Mouse (Mus musculus): ENCODE results near the gene Gltpd2. TPM values are rescaled to one million over a fixed set of nuclear protein-coding genes. Genes with fewer than 3 reads are reported as not detected.
"Not testable (repeated sequence)": the region's sequence is repeated elsewhere in the genome, so short reads cannot be mapped to it uniquely, and the experiment has no call there.

Gltpd2 gene
- 15.3 and 17.5 TPM in 2 replicates for polyA plus RNA-seq (2016; fragmentation: Nextera tagmentation; extraction: Ambion mirVana)

- H3K27ac ChIP-seq, result peak within 1 kb of the TSS; percentile 69
- ATAC-seq, result 0 out of 2 replicates have a peak, but pooled peaks have one; percentile 28
- 61% methylated on average over 10 of the region's 10 CpGs for WGBS (ENCODE audit: insufficient replicate concordance)
Observed at GRCm38 (mm10) chr11:70518923-70519322, at the start of gene Gltpd2. Gltpd2 (plus strand) TSS chr11:70519196.

GRCm38 (mm10) chr11:70469764-70470163, 49.2 kb upstream of the Gltpd2 start:
- Histone ChIP-seq H3K36me3 (no peaks in the 10 kb centered on the region), H3K27me3 (replicated peaks) (peaks cover 33% of the 10 kb centered on the region), H3K9ac (no peak overlapping the region), H3K27ac (no peak overlapping the region), H3K4me3 (no peak overlapping the region), H3K4me1 (peaks cover 11% of the 10 kb centered on the region), H3K9me3 (replicated peaks) (no peaks in the 10 kb centered on the region), H3K4me2 (no peak overlapping the region)
- WGBS (ENCODE audit: insufficient replicate concordance), result 61% methylated on average over 3 of the region's 3 CpGs
- ATAC-seq, result no peak

More at GRCm38 (mm10) chr11:70518923-70519322, at the start of gene Gltpd2:
- Histone ChIP-seq H3K4me2 (peak within 1 kb of the TSS; percentile 56), H3K4me1 (peaks cover 32% of the 10 kb centered on the region), H3K36me3 (no peaks in the 10 kb centered on the region), H3K4me3 (peak within 1 kb of the TSS; percentile 41), H3K9ac (peak within 1 kb of the TSS; percentile 36), H3K27me3 (replicated peaks) (peaks cover 28% of the 10 kb centered on the region), H3K9me3 (replicated peaks) (no peaks in the 10 kb centered on the region)

- no peak overlapping the region for H3K4me2 ChIP-seq
- H3K4me3 ChIP-seq, result no peak overlapping the region
- H3K27me3 ChIP-seq (replicated peaks), result 0 out of 2 replicates have a peak, but pooled peaks cover 6% of the 10 kb centered on the region
- H3K9ac ChIP-seq, result no peak overlapping the region
- H3K4me1 ChIP-seq, result peaks cover 5% of the 10 kb centered on the region
- H3K9me3 ChIP-seq (replicated peaks), result no peaks in the 10 kb centered on the region
- ATAC-seq, result no peak
- no peak overlapping the region for H3K27ac ChIP-seq
- H3K36me3 ChIP-seq, result no peaks in the 10 kb centered on the region
Observed at GRCm38 (mm10) chr11:70472716-70473115, 46.3 kb upstream of the Gltpd2 start.

GRCm38 (mm10) chr11:70473291-70473690, 45.7 kb upstream of the Gltpd2 start:
- not testable (repeated sequence) for ATAC-seq; H3K9me3 ChIP-seq (replicated peaks); H3K9ac ChIP-seq; H3K4me3 ChIP-seq; H3K36me3 ChIP-seq; H3K27me3 ChIP-seq (replicated peaks); H3K4me2 ChIP-seq; H3K4me1 ChIP-seq
- H3K27ac ChIP-seq, result 0 out of 2 replicates have a peak overlapping the region, but pooled peaks have one; percentile 2
- 72% methylated on average over 5 of the region's 5 CpGs for WGBS (ENCODE audit: insufficient replicate concordance)

GRCm38 (mm10) chr11:70474872-70475534, 44.0 kb upstream of the Gltpd2 start:
- Histone ChIP-seq H3K4me2 (no peak overlapping the region), H3K9ac (no peak overlapping the region), H3K4me3 (no peak overlapping the region), H3K4me1 (peaks cover 5% of the 10 kb centered on the region; the same call in 1 of the 2 replicates), H3K36me3 (no peaks in the 10 kb centered on the region), H3K9me3 (replicated peaks) (no peaks in the 10 kb centered on the region), H3K27me3 (replicated peaks) (no peaks in the 10 kb centered on the region; the same call in 1 of the 2 replicates), H3K27ac (no peak overlapping the region)
- WGBS (ENCODE audit: insufficient replicate concordance), result 70% methylated on average over 12 of the region's 12 CpGs
- ATAC-seq, result no peak

- Histone ChIP-seq H3K4me3 (no peak overlapping the region), H3K4me2 (no peak overlapping the region), H3K27me3 (replicated peaks) (0 out of 2 replicates have a peak, but pooled peaks cover 5% of the 10 kb centered on the region), H3K9ac (no peak overlapping the region), H3K27ac (no peak overlapping the region), H3K9me3 (replicated peaks) (no peaks in the 10 kb centered on the region), H3K36me3 (no peaks in the 10 kb centered on the region), H3K4me1 (no peaks in the 10 kb centered on the region)
- WGBS (ENCODE audit: insufficient replicate concordance), result 39% methylated on average over 2 of the region's 2 CpGs
- no peak for ATAC-seq
Observed at GRCm38 (mm10) chr11:70485498-70485897, 33.5 kb upstream of the Gltpd2 start.

GRCm38 (mm10) chr11:70487816-70488215, 31.2 kb upstream of the Gltpd2 start:
- H3K27ac ChIP-seq, result no peak overlapping the region
- no peak overlapping the region for H3K4me3 ChIP-seq
- H3K4me2 ChIP-seq, result no peak overlapping the region
- H3K36me3 ChIP-seq, result no peaks in the 10 kb centered on the region
- H3K9me3 ChIP-seq (replicated peaks), result no peaks in the 10 kb centered on the region
- no peak overlapping the region for H3K9ac ChIP-seq
- H3K27me3 ChIP-seq (replicated peaks), result peaks cover 5% of the 10 kb centered on the region; the same call in 1 of the 2 replicates
- ATAC-seq, result no peak
- 33% methylated on average over 4 of the region's 4 CpGs for WGBS (ENCODE audit: insufficient replicate concordance)
- no peaks in the 10 kb centered on the region for H3K4me1 ChIP-seq

GRCm38 (mm10) chr11:70489138-70489537, 29.9 kb upstream of the Gltpd2 start:
- no peak for ATAC-seq
- Histone ChIP-seq H3K27me3 (replicated peaks) (peaks cover 5% of the 10 kb centered on the region; the same call in 1 of the 2 replicates), H3K4me1 (no peaks in the 10 kb centered on the region), H3K36me3 (no peaks in the 10 kb centered on the region), H3K4me3 (no peak overlapping the region), H3K9me3 (replicated peaks) (no peaks in the 10 kb centered on the region), H3K4me2 (no peak overlapping the region), H3K27ac (no peak overlapping the region), H3K9ac (no peak overlapping the region)
- WGBS (ENCODE audit: insufficient replicate concordance), result 70% methylated on average over 3 of the region's 3 CpGs

GRCm38 (mm10) chr11:70489684-70490083, 29.3 kb upstream of the Gltpd2 start:
- Histone ChIP-seq H3K27me3 (replicated peaks) (peaks cover 5% of the 10 kb centered on the region; the same call in 1 of the 2 replicates), H3K36me3 (no peaks in the 10 kb centered on the region), H3K4me3 (no peak overlapping the region), H3K9me3 (replicated peaks) (no peaks in the 10 kb centered on the region), H3K9ac (no peak overlapping the region), H3K4me1 (no peaks in the 10 kb centered on the region), H3K4me2 (no peak overlapping the region), H3K27ac (no peak overlapping the region)
- WGBS (ENCODE audit: insufficient replicate concordance), result 16% methylated on average over 6 of the region's 6 CpGs
- ATAC-seq, result no peak

GRCm38 (mm10) chr11:70499566-70500475, 19.2 kb upstream of the Gltpd2 start:
- Histone ChIP-seq H3K27ac (no peak overlapping the region), H3K36me3 (no peaks in the 10 kb centered on the region), H3K4me2 (no peak overlapping the region), H3K9ac (no peak overlapping the region), H3K27me3 (replicated peaks) (peaks cover 16% of the 10 kb centered on the region; the same call in 1 of the 2 replicates), H3K9me3 (replicated peaks) (no peaks in the 10 kb centered on the region), H3K4me1 (peaks cover 4% of the 10 kb centered on the region), H3K4me3 (no peak overlapping the region)
- ATAC-seq, result no peak
- WGBS (ENCODE audit: insufficient replicate concordance), result 61% methylated on average over 14 of the region's 14 CpGs

- Histone ChIP-seq H3K4me3 (no peak overlapping the region), H3K9me3 (replicated peaks) (no peaks in the 10 kb centered on the region), H3K9ac (no peak overlapping the region), H3K4me1 (peaks cover 10% of the 10 kb centered on the region), H3K36me3 (no peaks in the 10 kb centered on the region), H3K27me3 (replicated peaks) (peaks cover 19% of the 10 kb centered on the region; the same call in 1 of the 2 replicates), H3K4me2 (no peak overlapping the region), H3K27ac (no peak overlapping the region)
- no peak for ATAC-seq
- WGBS (ENCODE audit: insufficient replicate concordance), result 87% methylated on average over 1 of the region's 1 CpGs
Observed at GRCm38 (mm10) chr11:70500476-70500812, 18.6 kb upstream of the Gltpd2 start.

- Histone ChIP-seq H3K27me3 (replicated peaks) (0 out of 2 replicates have a peak, but pooled peaks cover 19% of the 10 kb centered on the region), H3K4me2 (no peak overlapping the region), H3K4me3 (no peak overlapping the region), H3K9ac (no peak overlapping the region), H3K9me3 (replicated peaks) (no peaks in the 10 kb centered on the region), H3K27ac (no peak overlapping the region), H3K36me3 (no peaks in the 10 kb centered on the region), H3K4me1 (peaks cover 21% of the 10 kb centered on the region)
- no peak for ATAC-seq
- 39% methylated on average over 3 of the region's 3 CpGs for WGBS (ENCODE audit: insufficient replicate concordance)
Observed at GRCm38 (mm10) chr11:70502018-70502417, 17.0 kb upstream of the Gltpd2 start.
